Mouse (Mus musculus): ENCODE results near the gene Zfp2.

Zfp2 gene

GRCm38 (mm10) chr11:50878641-50879040, 37.3 kb downstream of the Zfp2 start:
- no peak for DNase-seq (ENCODE audit: low read depth in 2 of 2, low spot score in 2 of 2)

DNA sequence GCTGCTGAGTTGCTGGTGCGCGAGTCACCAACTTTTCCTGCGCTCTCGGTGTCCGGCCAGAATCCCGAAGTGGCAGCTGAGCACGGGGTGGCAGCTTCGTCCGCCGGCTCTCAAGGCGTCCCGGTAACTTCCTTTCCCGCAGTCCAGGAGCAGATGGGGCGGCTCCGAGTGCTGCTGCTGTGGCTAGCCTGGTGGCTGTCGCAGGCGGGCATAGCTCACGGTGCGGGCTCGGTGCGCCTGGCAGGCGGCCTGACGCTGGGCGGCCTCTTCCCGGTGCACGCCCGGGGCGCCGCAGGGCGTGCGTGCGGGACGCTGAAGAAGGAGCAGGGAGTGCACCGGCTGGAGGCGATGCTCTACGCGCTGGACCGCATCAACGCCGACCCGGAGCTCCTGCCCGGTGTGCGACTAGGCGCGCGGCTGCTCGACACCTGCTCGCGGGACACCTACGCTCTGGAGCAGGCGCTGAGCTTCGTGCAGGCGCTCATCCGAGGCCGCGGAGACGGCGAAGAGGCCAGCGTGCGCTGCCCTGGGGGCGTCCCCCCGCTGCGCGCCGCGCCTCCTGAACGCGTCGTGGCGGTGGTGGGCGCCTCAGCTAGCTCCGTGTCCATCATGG, 64.9 kb downstream of the Zfp2 start:
- no peak for DNase-seq (ENCODE audit: low read depth in 2 of 2, low spot score in 2 of 2)

GRCm38 (mm10) chr11:50850177-50850735, 65.7 kb downstream of the Zfp2 start, which contains the start of gene Grm6:
Gene Grm6 (plus strand): TSS chr11:50850685.
- no peak for DNase-seq (ENCODE audit: low read depth in 2 of 2, low spot score in 2 of 2)

DNA sequence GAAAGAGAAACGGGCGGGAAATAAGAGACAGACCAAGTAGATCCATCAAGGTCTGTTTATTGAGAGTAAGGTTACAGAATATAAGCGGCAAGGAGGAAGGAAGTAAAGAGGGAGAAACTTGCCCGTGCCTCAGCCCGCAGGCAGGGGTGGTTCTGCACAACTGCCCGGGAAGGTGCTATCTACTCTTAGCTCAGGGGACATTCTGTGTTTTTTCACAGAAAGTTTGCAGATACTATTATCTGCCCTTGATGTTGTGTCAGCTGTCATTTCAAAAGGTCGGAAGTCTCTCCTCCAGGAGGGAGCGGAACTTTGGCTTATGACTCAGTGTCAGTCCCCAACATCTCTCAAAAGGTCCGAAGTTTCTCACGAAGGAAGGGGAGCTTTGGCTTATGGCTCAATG, 66.7 kb downstream of the Zfp2 start:
- no peak for DNase-seq (ENCODE audit: low read depth in 2 of 2, low spot score in 2 of 2)

All from CD8-positive naive resting alpha-beta T cell, adult 2 months (primary cell).